Comparison of ENCODE assay signal across 8 mouse cellular contexts in the genomic region with DNA sequence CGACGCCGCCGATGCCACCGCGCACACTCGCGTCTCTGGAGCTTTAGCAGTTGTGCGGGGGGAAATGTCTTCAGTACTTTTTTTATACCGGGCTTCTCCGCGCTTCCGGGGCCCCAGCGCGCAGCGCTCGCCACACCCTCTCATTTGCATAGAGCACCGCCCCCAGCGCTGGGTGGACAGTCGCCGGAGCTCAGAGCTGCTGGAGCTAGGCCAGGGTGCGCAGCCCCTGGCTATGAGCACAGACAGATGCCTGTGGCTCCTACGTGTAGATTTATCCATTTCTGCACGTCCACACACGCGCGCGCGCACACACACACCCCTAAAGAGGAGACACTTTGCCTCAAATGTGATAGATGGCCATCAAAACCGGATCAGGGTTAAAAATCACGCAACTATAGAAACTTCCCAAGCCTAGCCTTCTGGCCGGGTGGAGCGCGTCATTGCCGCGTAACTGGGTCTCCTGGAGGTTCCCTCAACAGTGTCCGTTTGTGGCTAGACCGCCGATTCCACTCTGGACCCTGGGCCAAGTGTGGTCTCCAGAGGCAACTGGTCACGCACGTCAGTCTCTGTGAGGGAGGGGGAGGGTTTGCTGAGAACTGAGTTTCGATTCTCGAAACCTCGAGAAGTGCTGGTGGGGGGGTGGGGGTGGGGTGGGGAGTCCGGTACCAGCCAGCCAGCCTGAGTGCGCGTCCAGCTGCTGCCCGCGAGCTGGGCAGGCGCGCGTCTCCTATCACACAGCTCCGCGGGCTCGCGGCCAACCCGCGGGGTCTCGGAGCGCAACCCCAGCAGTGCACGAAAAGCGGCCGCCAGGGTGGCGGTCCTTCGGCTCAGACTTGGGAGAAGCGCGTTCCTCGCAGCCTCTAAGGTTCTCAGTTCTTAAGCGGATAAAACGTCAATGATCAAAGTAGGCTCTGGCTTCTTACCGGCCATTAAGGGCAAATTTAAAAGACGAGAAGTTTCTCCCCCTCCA. TPM values are rescaled to one million over a fixed set of nuclear protein-coding genes. Genes with fewer than 3 reads are reported as not detected.
DNase-seq lines count a peak whose midpoint lies in the region; ATAC-seq and TF ChIP-seq lines count a peak whose summit lies in the region.

A gene (minus strand): TSS at position 107 of the 970 bp plus-strand sequence.

- peak within 1 kb of the TSS; percentile 85 for H3K4me2 ChIP-seq in embryonic facial prominence, embryonic 15.5 days (replicated peaks)
- H3K4me2 ChIP-seq in limb, embryonic 15.5 days = peak within 1 kb of the TSS; percentile 87
- peak within 1 kb of the TSS; percentile 63 for H3K4me2 ChIP-seq in midbrain, embryonic 16.5 days (ENCODE audit: low read length)

- H3K36me3 ChIP-seq in embryonic facial prominence, embryonic 15.5 days = no peaks in the 10 kb centered on the region
- H3K36me3 ChIP-seq in limb, embryonic 15.5 days = no peaks in the 10 kb centered on the region
- H3K36me3 ChIP-seq in midbrain, embryonic 16.5 days (ENCODE audit: control insufficient read depth, insufficient read depth, low read length) = no peaks in the 10 kb centered on the region
- peaks cover 2% of the 10 kb centered on the region; the same call in 1 of the 2 replicates for H3K36me3 ChIP-seq in spleen, adult 2 months (ENCODE audit: control insufficient read depth, insufficient read depth, low read length)

- H3K27ac ChIP-seq in cerebellum, adult 2 months (ENCODE audit: insufficient read depth, low read length) = no peak within 1 kb of the TSS; the same call in 1 of the 2 replicates
- peak within 1 kb of the TSS; percentile 85 for H3K27ac ChIP-seq in embryonic facial prominence, embryonic 15.5 days (replicated peaks)
- peak within 1 kb of the TSS; percentile 95 for H3K27ac ChIP-seq in limb, embryonic 15.5 days
- peak within 1 kb of the TSS; percentile 58 for H3K27ac ChIP-seq in midbrain, embryonic 16.5 days (ENCODE audit: low read length)
- H3K27ac ChIP-seq in spleen, adult 2 months (ENCODE audit: insufficient read depth, low read length) = peak within 1 kb of the TSS; percentile 94

- peak; percentile 89 for ATAC-seq in embryonic facial prominence, embryonic 15.5 days (ENCODE audit: insufficient number of reproducible peaks, low FRiP score, low TSS enrichment, low read depth)
- ATAC-seq in limb, embryonic 15.5 days (ENCODE audit: insufficient number of reproducible peaks, low FRiP score, low TSS enrichment, low read depth) = peak; percentile 91
- ATAC-seq in midbrain, embryonic 16.5 days = peak; percentile 86

- H3K4me1 ChIP-seq in cerebellum, adult 2 months (ENCODE audit: control insufficient read depth, insufficient read depth, low read length) = no peaks in the 10 kb centered on the region; the same call in 1 of the 2 replicates
- H3K4me1 ChIP-seq in embryonic facial prominence, embryonic 15.5 days = peaks cover 23% of the 10 kb centered on the region
- peaks cover 18% of the 10 kb centered on the region; the same call in 1 of the 2 replicates for H3K4me1 ChIP-seq in limb, embryonic 15.5 days
- peaks cover 6% of the 10 kb centered on the region for H3K4me1 ChIP-seq in midbrain, embryonic 16.5 days (ENCODE audit: control insufficient read depth, insufficient read depth, low read length)
- peaks cover 4% of the 10 kb centered on the region for H3K4me1 ChIP-seq in spleen, adult 2 months (ENCODE audit: control insufficient read depth, insufficient read depth, insufficient read length)

- no peaks in the 10 kb centered on the region for H3K9me3 ChIP-seq in embryonic facial prominence, embryonic 15.5 days (replicated peaks)
- no peaks in the 10 kb centered on the region for H3K9me3 ChIP-seq in limb, embryonic 15.5 days
- H3K9me3 ChIP-seq in midbrain, embryonic 16.5 days (replicated peaks; ENCODE audit: control insufficient read depth, low read length, poor library complexity, severe bottlenecking) = no peaks in the 10 kb centered on the region

- peak; percentile 12 to 15 for DNase-seq in cerebellum, adult 2 months
- DNase-seq in cerebellum, adult 8-10 months = no peak
- DNase-seq in heart, adult 9 months (ENCODE audit: low spot score in 2 of 2) = peak; percentile 86 to 87
- peak; percentile 82 for DNase-seq in kidney, adult 9 months
- DNase-seq in spleen, adult 2 months (ENCODE audit: low read depth in 1 of 2, low spot score in 2 of 2) = peak; percentile 78 to 82

- no peaks in the 10 kb centered on the region; the same call in 1 of the 2 replicates for H3K27me3 ChIP-seq in cerebellum, adult 2 months (ENCODE audit: control insufficient read depth, insufficient read depth, low read length)
- H3K27me3 ChIP-seq in embryonic facial prominence, embryonic 15.5 days = peaks cover 10% of the 10 kb centered on the region; the same call in 1 of the 2 replicates
- peaks cover 6% of the 10 kb centered on the region; the same call in 1 of the 2 replicates for H3K27me3 ChIP-seq in limb, embryonic 15.5 days
- H3K27me3 ChIP-seq in midbrain, embryonic 16.5 days (ENCODE audit: control insufficient read depth, insufficient read depth, low read depth, low read length) = no peaks in the 10 kb centered on the region
- no peaks in the 10 kb centered on the region for H3K27me3 ChIP-seq in spleen, adult 2 months (ENCODE audit: control insufficient read depth, insufficient read depth, low read length)

- H3K9ac ChIP-seq in embryonic facial prominence, embryonic 15.5 days = peak within 1 kb of the TSS; percentile 54
- peak within 1 kb of the TSS; percentile 65 for H3K9ac ChIP-seq in limb, embryonic 15.5 days
- peak within 1 kb of the TSS; percentile 58 for H3K9ac ChIP-seq in midbrain, embryonic 16.5 days (ENCODE audit: low read depth, low read length)

- no peak for TF ChIP-seq CTCF in cerebellum, adult 2 months (IDR thresholded peaks at IDR 0.05; ENCODE audit: borderline replicate concordance, insufficient read depth, low read depth, low read length)
- TF ChIP-seq CTCF in spleen, adult 2 months (IDR thresholded peaks at IDR 0.05; ENCODE audit: extremely low read depth, insufficient read depth, insufficient read length, insufficient replicate concordance) = no peak

- H3K4me3 ChIP-seq in cerebellum, adult 2 months (replicated peaks; ENCODE audit: insufficient read depth, low read depth, low read length) = peak within 1 kb of the TSS; percentile 58
- peak within 1 kb of the TSS; percentile 61 for H3K4me3 ChIP-seq in embryonic facial prominence, embryonic 15.5 days (replicated peaks)
- H3K4me3 ChIP-seq in limb, embryonic 15.5 days = peak within 1 kb of the TSS; percentile 72
- H3K4me3 ChIP-seq in midbrain, embryonic 16.5 days (ENCODE audit: low read depth, low read length) = peak within 1 kb of the TSS; percentile 69
- peak within 1 kb of the TSS; percentile 73 for H3K4me3 ChIP-seq in spleen, adult 2 months (ENCODE audit: extremely low read depth, insufficient read depth, insufficient read length)

- WGBS in cerebellum, adult 2 months = under 1% methylated on average over 72 of the region's 72 CpGs
- under 1% methylated on average over 72 of the region's 72 CpGs for WGBS in embryonic facial prominence, embryonic 15.5 days
- under 1% methylated on average over 72 of the region's 72 CpGs for WGBS in limb, embryonic 15.5 days
- under 1% methylated on average over 72 of the region's 72 CpGs for WGBS in midbrain, embryonic 16.5 days
- WGBS in spleen, adult 2 months = under 1% methylated on average over 72 of the region's 72 CpGs

- no peak for TF ChIP-seq POLR2A in cerebellum, adult 2 months (IDR thresholded peaks at IDR 0.05; ENCODE audit: borderline replicate concordance, insufficient read depth, low read length)
- peak; percentile 92 for TF ChIP-seq POLR2A in spleen, adult 2 months (IDR thresholded peaks at IDR 0.05; ENCODE audit: low read depth, low read length)

RNA-seq across cellular contexts. Expression of the gene that starts here (rescaled TPM):
- polyA plus RNA-seq in cerebellum, adult 2 months (2012; rRNA removed) = 1.3 and 1.4 TPM in 2 replicates
- 25.3 and 26.0 TPM in 2 replicates for polyA plus RNA-seq in embryonic facial prominence, embryonic 15.5 days (2015; fragmentation: Nextera tagmentation; extraction: Ambion mirVana)
- polyA plus RNA-seq in limb, embryonic 15.5 days (2015; fragmentation: Nextera tagmentation; extraction: Ambion mirVana) = 33.3 and 36.9 TPM in 2 replicates
- polyA plus RNA-seq in midbrain, embryonic 16.5 days (2015; fragmentation: Nextera tagmentation; extraction: Ambion mirVana) = 5.4 and 5.7 TPM in 2 replicates
- polyA plus RNA-seq in spleen, adult 2 months (2012; rRNA removed) = 5.4 and 6.4 TPM in 2 replicates
